Mouse (Mus musculus) forebrain, embryonic 14.5 days (tissue): ENCODE measurements around the gene Tln2. TPM values are rescaled to one million over a fixed set of nuclear protein-coding genes. Genes with fewer than 3 reads are reported as not detected.
"Not testable (repeated sequence)": the region's sequence is repeated elsewhere in the genome, so short reads cannot be mapped to it uniquely, and the experiment has no call there.

Source experiments
- ATAC-seq: fragments of 200-750 bp; cut with Nextera tagmentation; 2 replicates; pipeline ENCODE4 v1.8.0; 2017; ENCODE audit warnings: mild to moderate bottlenecking, moderate library complexity
- DNase-seq: peaks from one replicate; pipeline ENCODE4 v3.0.0-alpha.2; 2015; ENCODE audit warnings: low spot score
- H3K27ac ChIP-seq: fragments of 300-500 bp; sonication (generic); 2 replicates; pipeline ENCODE4 v1.5.1; 2014; ENCODE audit warnings: low read depth, mild to moderate bottlenecking, control low read depth, low read length, moderate library complexity
- H3K27me3 ChIP-seq: fragments of 300-500 bp; sonication (generic); replicated peaks from 2 replicates; pipeline ENCODE4 v1.6.1; 2014; ENCODE audit warnings: low read length, control low read depth, mixed read lengths; ENCODE audit not compliant: control insufficient read depth, insufficient read depth
- H3K36me3 ChIP-seq: fragments of 300-500 bp; sonication (generic); 2 replicates; pipeline ENCODE4 v1.6.1; 2014; ENCODE audit warnings: low read length, control low read depth; ENCODE audit not compliant: control insufficient read depth, insufficient read depth
- H3K4me1 ChIP-seq: fragments of 300-500 bp; sonication (generic); 2 replicates; pipeline ENCODE4 v1.6.1; 2014; ENCODE audit warnings: antibody characterized with exemption, low read length, control low read depth; ENCODE audit not compliant: control insufficient read depth, insufficient read depth
- H3K4me2 ChIP-seq: fragments of 300-500 bp; sonication (generic); 2 replicates; pipeline ENCODE4 v1.6.1; 2014; ENCODE audit warnings: mild to moderate bottlenecking, control low read depth, low read length
- H3K4me3 ChIP-seq: fragments of 300-500 bp; sonication (generic); 2 replicates; pipeline ENCODE4 v1.5.1; 2014; ENCODE audit warnings: low read depth, low read length, control low read depth
- H3K9ac ChIP-seq: fragments of 300-500 bp; sonication (generic); 2 replicates; pipeline ENCODE4 v1.6.1; 2014; ENCODE audit warnings: mild to moderate bottlenecking, low read length, control low read depth, moderate library complexity
- H3K9me3 ChIP-seq: fragments of 300-500 bp; sonication (generic); replicated peaks from 2 replicates; pipeline ENCODE4 v1.6.1; 2016; ENCODE audit warnings: low read length, control low read depth, mixed read lengths; ENCODE audit not compliant: control insufficient read depth
- WGBS: fragments of 180-500 bp; shearing (Covaris S2); extraction: QIAGEN DNeasy Blood & Tissue Kit; methylation state at CpG from one replicate; pipeline ENCODE4 v1.1.7; 2014; 5-methylcytosine and 5-hydroxymethylcytosine counted together
- polyA plus RNA-seq: library from polyadenylated mRNA; unstranded; fragments of >200 nt; fragmentation: Nextera tagmentation; extraction: Ambion mirVana; gene quantifications from 2 replicates; pipeline ENCODE4 v1.2.1, GENCODE M21; 2014

The Tln2 gene
- polyA plus RNA-seq, 1 experiment from 2014 or later = 15.7 TPM

GRCm38 (mm10) chr9:67300346-67300745 lies 259.2 kb downstream of the Tln2 start:
- ATAC-seq (no peak), DNase-seq (no peak)
- no peaks in the 10 kb centered on the region for H3K4me1 ChIP-seq
- H3K27me3 ChIP-seq = no peaks in the 10 kb centered on the region
- 41% methylated on average over 3 of the region's 3 CpGs for WGBS
- no peak overlapping the region for H3K4me2 ChIP-seq
- H3K36me3 ChIP-seq = no peaks in the 10 kb centered on the region
- H3K9me3 ChIP-seq = no peaks in the 10 kb centered on the region
- H3K9ac ChIP-seq = no peak overlapping the region
- no peak overlapping the region for H3K4me3 ChIP-seq
- no peak overlapping the region for H3K27ac ChIP-seq

- H3K36me3 ChIP-seq = no peaks in the 10 kb centered on the region
- H3K4me1 ChIP-seq = no peaks in the 10 kb centered on the region
- no peak for ATAC-seq
- no peaks in the 10 kb centered on the region for H3K27me3 ChIP-seq
- H3K27ac ChIP-seq = no peak overlapping the region
- no peak overlapping the region for H3K9ac ChIP-seq
- no peaks in the 10 kb centered on the region for H3K9me3 ChIP-seq
- H3K4me2 ChIP-seq = no peak overlapping the region
- H3K4me3 ChIP-seq = no peak overlapping the region
- no peak for DNase-seq
- WGBS = 65% methylated on average over 6 of the region's 6 CpGs
Measured at GRCm38 (mm10) chr9:67299164-67299563, 260.3 kb downstream of the Tln2 start.

GRCm38 (mm10) chr9:67297236-67297889 lies 262.1 kb downstream of the Tln2 start:
- H3K4me3 ChIP-seq = no peak overlapping the region
- DNase-seq = no peak
- no peak overlapping the region for H3K27ac ChIP-seq
- no peaks in the 10 kb centered on the region for H3K36me3 ChIP-seq
- H3K9me3 ChIP-seq = no peaks in the 10 kb centered on the region
- WGBS = 55% methylated on average over 6 of the region's 6 CpGs
- no peak for ATAC-seq
- H3K27me3 ChIP-seq = no peaks in the 10 kb centered on the region
- no peak overlapping the region for H3K9ac ChIP-seq
- H3K4me2 ChIP-seq = no peak overlapping the region
- no peaks in the 10 kb centered on the region for H3K4me1 ChIP-seq

- no peaks in the 10 kb centered on the region for H3K9me3 ChIP-seq
- peaks cover 6% of the 10 kb centered on the region; the same call in 1 of the 2 replicates for H3K36me3 ChIP-seq
- WGBS = 96% methylated on average over 4 of the region's 4 CpGs
- H3K27ac ChIP-seq = no peak overlapping the region
- DNase-seq (no peak), ATAC-seq (no peak)
- H3K27me3 ChIP-seq = no peaks in the 10 kb centered on the region
- H3K4me1 ChIP-seq = no peaks in the 10 kb centered on the region
- no peak overlapping the region for H3K9ac ChIP-seq
- H3K4me2 ChIP-seq = no peak overlapping the region
- no peak overlapping the region for H3K4me3 ChIP-seq
Measured at GRCm38 (mm10) chr9:67287457-67287856, 272.0 kb downstream of the Tln2 start.

- Histone ChIP-seq H3K9me3 (no peaks in the 10 kb centered on the region), H3K4me1 (no peaks in the 10 kb centered on the region), H3K4me3 (no peak overlapping the region), H3K27me3 (no peaks in the 10 kb centered on the region), H3K4me2 (no peak overlapping the region), H3K27ac (no peak overlapping the region), H3K36me3 (peaks cover 6% of the 10 kb centered on the region; the same call in 1 of the 2 replicates), H3K9ac (no peak overlapping the region)
- no peak for DNase-seq
- ATAC-seq = no peak
- 86% methylated on average over 3 of the region's 3 CpGs for WGBS
Measured at GRCm38 (mm10) chr9:67286801-67287200, 272.7 kb downstream of the Tln2 start.

GRCm38 (mm10) chr9:67285544-67285943 lies 274.0 kb downstream of the Tln2 start:
- no peaks in the 10 kb centered on the region for H3K9me3 ChIP-seq
- no peak overlapping the region for H3K27ac ChIP-seq
- H3K9ac ChIP-seq = no peak overlapping the region
- no peak overlapping the region for H3K4me3 ChIP-seq
- 81% methylated on average over 3 of the region's 3 CpGs for WGBS
- H3K27me3 ChIP-seq = no peaks in the 10 kb centered on the region
- no peaks in the 10 kb centered on the region for H3K4me1 ChIP-seq
- H3K36me3 ChIP-seq = peaks cover 6% of the 10 kb centered on the region; the same call in 1 of the 2 replicates
- ATAC-seq (no peak), DNase-seq (no peak)
- H3K4me2 ChIP-seq = no peak overlapping the region

GRCm38 (mm10) chr9:67281812-67282211 lies 277.7 kb downstream of the Tln2 start:
- Histone ChIP-seq H3K9me3 (no peaks in the 10 kb centered on the region), H3K36me3 (no peaks in the 10 kb centered on the region), H3K9ac (no peak overlapping the region), H3K4me3 (no peak overlapping the region), H3K4me2 (no peak overlapping the region), H3K27ac (no peak overlapping the region), H3K27me3 (no peaks in the 10 kb centered on the region), H3K4me1 (no peaks in the 10 kb centered on the region)
- ATAC-seq (no peak), DNase-seq (no peak)
- 82% methylated on average over 6 of the region's 6 CpGs for WGBS

- H3K27ac ChIP-seq, H3K27me3 ChIP-seq, H3K4me2 ChIP-seq, DNase-seq, H3K36me3 ChIP-seq, H3K4me1 ChIP-seq, H3K9ac ChIP-seq, H3K9me3 ChIP-seq, H3K4me3 ChIP-seq, ATAC-seq: not testable (repeated sequence)
Measured at GRCm38 (mm10) chr9:67280311-67280710, 279.2 kb downstream of the Tln2 start.

GRCm38 (mm10) chr9:67276446-67276845 lies 283.1 kb downstream of the Tln2 start:
- Histone ChIP-seq H3K4me3 (no peak overlapping the region), H3K4me2 (no peak overlapping the region), H3K27me3 (no peaks in the 10 kb centered on the region), H3K4me1 (no peaks in the 10 kb centered on the region), H3K9me3 (no peaks in the 10 kb centered on the region), H3K9ac (no peak overlapping the region), H3K36me3 (no peaks in the 10 kb centered on the region), H3K27ac (no peak overlapping the region)
- WGBS = 91% methylated on average over 6 of the region's 6 CpGs
- DNase-seq (no peak), ATAC-seq (no peak)
